Mouse (Mus musculus): ENCODE measurements around the gene Anln.

- TF ChIP-seq CTCF (IDR thresholded peaks at IDR 0.05; ENCODE audit: low read depth, low read length) (no peak), POLR2A (IDR thresholded peaks at IDR 0.05; ENCODE audit: extremely low read depth, insufficient read depth, low read length) (no peak)
Measured at GRCm38 (mm10) chr9:22355919-22356318, 33.1 kb downstream of the Anln start.
